Mouse (Mus musculus) testis, postnatal 10 days (tissue): ENCODE data around the gene Tns1.

ENCODE experiments used
- DNase-seq: peaks from one replicate; pipeline ENCODE4 v3.0.0; 2021; ENCODE audit warnings: low spot score

Tns1 gene

DNA sequence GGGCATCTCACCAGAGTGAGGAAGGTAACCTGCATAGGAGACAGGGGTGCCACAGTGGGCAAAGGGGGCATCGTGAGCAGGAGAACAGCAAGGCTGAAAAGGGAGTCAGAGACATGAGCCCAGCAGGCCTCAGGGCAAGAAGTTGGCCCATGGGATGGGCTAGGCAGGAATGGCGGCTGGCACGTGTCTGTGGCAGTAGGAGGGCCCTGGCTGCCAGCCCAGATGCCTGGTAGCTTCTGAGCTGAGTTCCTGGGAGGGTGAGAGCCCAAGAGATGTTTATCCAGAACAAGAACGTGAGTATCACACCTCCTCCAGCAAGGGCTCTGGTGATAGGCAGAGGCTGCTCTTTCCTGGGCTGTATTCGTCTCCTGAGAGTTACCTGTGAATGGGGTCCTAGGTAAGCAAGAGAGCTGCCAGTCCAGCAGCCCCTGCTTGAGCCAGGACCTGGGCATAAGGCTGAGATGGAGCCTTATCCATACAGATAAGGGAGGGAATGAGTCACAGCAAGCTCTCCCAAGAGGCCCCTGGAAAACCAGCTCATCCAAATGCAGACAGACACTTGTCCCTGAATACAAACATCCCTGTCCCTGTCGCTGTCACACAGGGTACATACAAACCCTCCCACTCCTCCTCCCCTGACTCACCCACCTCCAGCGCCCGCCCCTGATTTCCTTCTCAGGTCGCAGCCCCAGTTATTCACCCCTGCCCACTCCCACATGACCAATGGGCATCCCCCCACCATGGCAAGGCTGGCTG lies 2.2 kb downstream of the Tns1 start:
- DNase-seq, result peak; percentile 76

DNA sequence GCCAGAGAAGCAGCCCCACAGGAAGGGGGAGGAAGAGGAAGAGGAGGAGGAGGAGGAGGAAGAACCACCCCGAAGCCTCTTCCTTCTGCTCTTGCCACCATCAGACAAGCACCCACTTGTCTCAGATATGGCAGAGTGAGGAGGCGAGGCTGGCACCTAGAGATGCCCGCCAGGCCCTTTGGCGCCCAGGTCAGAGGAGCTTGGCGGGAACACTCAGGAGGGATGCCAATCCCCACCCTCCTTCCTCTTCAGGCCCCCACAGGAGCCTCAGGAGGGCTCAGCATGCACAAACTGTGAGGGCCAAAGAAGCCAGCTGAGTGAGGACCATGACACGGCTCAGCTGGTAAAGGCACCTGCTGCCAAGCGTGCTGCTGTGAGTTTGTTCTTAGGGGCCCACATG lies 3.1 kb downstream of the Tns1 start:
- no peak for DNase-seq

DNA sequence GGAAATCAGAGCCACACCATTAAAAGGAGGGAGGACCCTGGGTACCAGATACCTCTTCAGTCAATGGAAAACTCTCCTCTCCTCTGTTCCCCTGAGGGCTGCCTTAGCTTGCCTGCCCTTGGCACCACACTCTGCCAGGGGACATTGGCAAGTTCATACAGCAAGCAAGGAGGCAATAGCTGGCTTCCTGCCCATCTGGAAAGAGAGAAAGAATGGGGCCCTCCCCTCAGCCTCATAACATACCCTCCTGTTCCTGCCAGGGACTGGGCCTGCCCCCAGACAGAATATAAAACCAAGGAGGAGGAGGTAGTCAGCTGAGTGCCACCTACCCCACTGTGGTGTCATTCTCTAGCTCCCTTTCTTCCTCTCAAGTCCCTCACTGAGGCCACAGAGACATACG lies 5.1 kb downstream of the Tns1 start:
- no peak for DNase-seq

DNA sequence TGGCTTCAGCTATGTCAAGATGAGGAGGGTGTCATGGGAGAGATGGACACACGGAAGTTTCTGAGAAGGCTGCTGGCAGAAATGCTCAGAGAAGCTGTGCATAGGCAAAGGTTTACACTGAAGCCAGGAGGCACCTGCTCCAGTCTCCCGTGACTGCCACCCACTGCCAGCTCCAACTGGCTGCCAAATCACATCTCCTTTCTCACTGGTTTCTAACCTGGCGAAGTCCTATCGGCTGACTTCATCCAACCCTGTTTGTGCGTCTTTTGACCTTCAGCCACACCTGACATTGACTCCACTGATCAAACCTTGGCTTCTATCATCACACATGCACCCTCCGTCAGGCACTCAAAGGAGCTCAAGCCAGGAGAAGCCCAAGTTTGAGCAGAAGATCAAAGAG lies 6.4 kb downstream of the Tns1 start:
- DNase-seq, result no peak

GRCm38 (mm10) chr1:74113071-74113470 lies 11.2 kb downstream of the Tns1 start:
- no peak for DNase-seq

DNA sequence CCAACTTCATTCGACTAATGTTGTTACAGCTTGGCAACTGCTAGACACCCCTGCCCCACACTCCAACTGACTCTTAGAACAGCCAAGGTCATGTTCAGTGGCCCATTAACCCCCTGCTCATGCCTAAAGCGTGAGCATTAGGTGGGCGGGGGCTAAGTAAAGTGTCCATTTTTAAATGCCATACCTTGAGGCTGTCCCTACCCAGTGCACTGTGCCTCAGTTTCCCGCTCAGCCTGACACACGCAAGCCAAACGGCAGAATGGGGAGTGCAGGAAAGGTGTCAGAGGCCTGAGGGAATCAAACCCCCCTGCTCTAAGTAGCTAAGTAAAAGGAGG lies 12.6 kb downstream of the Tns1 start:
- DNase-seq, result no peak

- DNase-seq, result no peak
Measured at GRCm38 (mm10) chr1:74110932-74111695, 13.1 kb downstream of the Tns1 start.

DNA sequence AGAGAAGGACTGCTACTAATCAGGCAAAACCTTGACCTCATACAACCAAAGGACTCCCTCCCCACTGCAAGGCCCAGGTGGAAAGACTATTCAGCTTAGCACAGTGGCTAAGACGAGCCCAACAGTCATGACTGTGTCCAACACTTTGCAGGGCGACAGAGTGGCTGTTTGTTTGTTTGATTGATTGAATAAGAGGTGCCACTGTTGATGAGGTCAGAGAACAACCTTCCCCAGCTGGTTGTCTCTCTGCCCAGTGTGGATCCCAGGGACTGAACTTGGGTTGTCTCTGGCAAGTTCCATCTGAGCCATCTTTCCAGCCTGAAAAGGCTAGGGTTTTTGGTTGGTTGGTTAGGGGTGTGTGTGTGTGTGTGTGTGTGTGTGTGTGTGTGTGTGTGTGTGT lies 14.6 kb downstream of the Tns1 start:
- DNase-seq, result no peak

- no peak for DNase-seq
Measured at GRCm38 (mm10) chr1:74107931-74108618, 16.2 kb downstream of the Tns1 start.

GRCm38 (mm10) chr1:74106214-74106613 lies 18.0 kb downstream of the Tns1 start:
- no peak for DNase-seq

GRCm38 (mm10) chr1:74105660-74106059 lies 18.6 kb downstream of the Tns1 start:
- DNase-seq, result no peak

- no peak for DNase-seq
Measured at GRCm38 (mm10) chr1:74103654-74104353, 20.4 kb downstream of the Tns1 start.

DNA sequence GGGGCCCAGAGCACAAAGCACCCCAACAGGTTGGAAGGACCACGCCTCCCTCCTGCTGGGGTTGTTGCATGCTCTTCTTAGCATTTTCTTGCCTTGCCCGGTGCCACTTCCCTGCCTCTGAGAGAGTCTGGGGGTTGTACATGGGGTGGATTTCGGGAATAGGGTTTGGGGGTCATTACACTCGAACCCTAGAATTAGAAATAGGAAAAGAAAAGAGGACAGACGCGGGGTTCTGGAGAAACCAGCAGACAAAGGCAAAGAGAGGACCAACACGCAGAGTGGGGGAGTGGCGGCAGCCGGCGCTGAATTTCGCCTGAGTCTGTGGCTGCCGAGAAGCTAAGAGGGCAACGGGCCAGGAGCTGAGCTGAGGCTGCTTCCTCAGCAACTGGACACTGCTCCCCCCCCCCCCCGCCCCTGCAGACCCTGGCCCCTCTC lies 25.2 kb downstream of the Tns1 start:
- DNase-seq, result peak; percentile 79

- peak; percentile 78 for DNase-seq
Measured at GRCm38 (mm10) chr1:74098004-74099000, 25.9 kb downstream of the Tns1 start.

GRCm38 (mm10) chr1:74095728-74096127 lies 28.5 kb downstream of the Tns1 start:
- no peak for DNase-seq

DNA sequence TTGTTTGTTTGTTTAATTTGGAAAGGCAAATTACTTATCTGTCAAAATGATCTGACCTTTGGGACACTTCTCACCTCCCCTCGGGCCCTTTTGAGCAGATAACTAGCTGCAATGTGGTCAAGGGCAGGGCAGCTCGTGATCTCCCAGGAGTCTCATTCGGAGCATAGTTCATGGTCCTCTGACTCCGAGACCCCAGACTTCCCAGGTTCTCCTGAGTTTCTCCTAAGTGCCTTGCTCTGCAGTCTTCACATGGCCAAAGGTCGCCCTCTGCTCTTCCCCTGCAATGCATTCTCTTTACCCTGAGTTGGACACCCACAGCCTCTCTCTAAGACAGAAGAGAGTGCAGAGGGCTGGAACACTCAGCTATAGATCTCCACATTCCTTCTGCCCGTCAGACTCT lies 29.0 kb downstream of the Tns1 start:
- no peak for DNase-seq

GRCm38 (mm10) chr1:74094497-74095270 lies 29.6 kb downstream of the Tns1 start:
- DNase-seq, result no peak

DNA sequence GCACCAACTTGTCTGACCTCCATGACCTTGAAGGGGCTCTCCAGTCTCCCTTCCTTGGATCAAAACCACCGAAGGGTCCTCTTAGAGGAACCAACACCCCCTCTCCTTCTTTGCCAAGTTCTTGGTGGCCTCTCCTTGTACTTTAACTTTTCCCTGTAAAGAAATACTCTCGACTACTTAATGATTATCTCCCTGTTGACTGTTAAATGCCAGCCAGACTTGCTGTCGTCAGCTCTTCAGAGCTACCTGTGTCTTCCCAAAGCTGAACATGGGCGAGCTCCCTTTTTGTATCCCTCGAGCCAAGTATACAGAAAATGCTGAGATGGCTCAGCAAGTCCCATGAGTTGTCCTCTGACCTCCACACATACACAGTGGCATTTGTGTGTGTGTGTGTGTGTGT lies 30.8 kb downstream of the Tns1 start:
- DNase-seq, result no peak

- no peak for DNase-seq
Measured at GRCm38 (mm10) chr1:74092242-74092641, 32.0 kb downstream of the Tns1 start.

DNA sequence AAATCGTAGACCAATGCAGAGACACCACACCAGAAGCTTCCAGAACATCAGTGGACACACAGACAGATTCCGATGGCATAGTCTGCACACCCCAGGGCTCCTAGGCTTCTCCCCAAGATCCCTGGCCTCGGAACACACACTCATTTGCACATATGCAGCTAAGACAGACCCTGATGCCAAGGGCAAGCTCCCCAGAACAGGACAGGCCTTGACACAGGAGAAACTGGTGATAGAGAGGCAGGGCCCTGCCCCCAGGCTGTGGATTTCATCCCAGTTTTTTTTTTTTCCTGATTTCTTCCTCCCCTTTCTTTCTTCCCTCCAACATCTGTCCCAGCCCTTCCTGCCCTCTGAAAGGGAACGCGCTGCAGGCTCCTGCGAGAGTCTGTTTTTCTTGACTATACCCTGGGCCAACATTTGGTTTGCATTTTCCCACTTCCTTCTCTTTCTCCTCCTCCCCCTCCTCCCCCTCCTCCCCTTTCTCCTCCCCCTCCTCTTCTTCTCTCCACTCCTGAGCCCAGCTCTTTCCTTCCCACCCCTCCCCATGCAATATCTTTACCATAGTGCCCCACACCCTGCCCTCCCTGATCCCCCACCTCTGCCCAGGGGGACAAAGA lies 32.5 kb downstream of the Tns1 start:
- DNase-seq, result no peak
